Mouse (Mus musculus): ENCODE results near the gene Hist1h2bg. TPM values are rescaled to one million over a fixed set of nuclear protein-coding genes. Genes with fewer than 3 reads are reported as not detected.
"Not testable (repeated sequence)": the region's sequence is repeated elsewhere in the genome, so short reads cannot be mapped to it uniquely, and the experiment has no call there.

Hist1h2bg gene
- polyA plus RNA-seq, 1 experiment from 2014 or later = 0.79 TPM

GRCm38 (mm10) chr13:23571504-23572217 lies 465 bp downstream of the Hist1h2bg start:
- not testable (repeated sequence) for ATAC-seq; H3K36me3 ChIP-seq (ENCODE audit: control insufficient read depth, insufficient read depth, low read length); H3K9me3 ChIP-seq (ENCODE audit: control insufficient read depth, low read length); H3K27me3 ChIP-seq (replicated peaks; ENCODE audit: control insufficient read depth, insufficient read depth, low read length)
- H3K9ac ChIP-seq (ENCODE audit: low read depth, low read length) = peak overlapping the region; percentile 54; the same call in 1 of the 2 replicates
- H3K4me1 ChIP-seq (ENCODE audit: control insufficient read depth, insufficient read depth, low read depth, low read length) = peaks cover 25% of the 10 kb centered on the region
- peak overlapping the region; percentile 44 for H3K4me3 ChIP-seq (ENCODE audit: low read length)
- H3K27ac ChIP-seq (ENCODE audit: low read depth, low read length) = peak overlapping the region; percentile 90
- WGBS = 0% methylated on average over 9 of the region's 34 CpGs
- H3K4me2 ChIP-seq (ENCODE audit: low read length) = peak overlapping the region; percentile 53

- H3K4me3 ChIP-seq (ENCODE audit: low read length) = peak overlapping the region; percentile 44
- no peaks in the 10 kb centered on the region for H3K9me3 ChIP-seq (ENCODE audit: control insufficient read depth, low read length)
- 40% methylated on average over 2 of the region's 2 CpGs for WGBS
- no peak overlapping the region for H3K27ac ChIP-seq (ENCODE audit: low read depth, low read length)
- peaks cover 26% of the 10 kb centered on the region for H3K4me1 ChIP-seq (ENCODE audit: control insufficient read depth, insufficient read depth, low read depth, low read length)
- no peak for ATAC-seq
- H3K36me3 ChIP-seq (ENCODE audit: control insufficient read depth, insufficient read depth, low read length) = no peaks in the 10 kb centered on the region
- no peak overlapping the region for H3K9ac ChIP-seq (ENCODE audit: low read depth, low read length)
- no peaks in the 10 kb centered on the region for H3K27me3 ChIP-seq (replicated peaks; ENCODE audit: control insufficient read depth, insufficient read depth, low read length)
- H3K4me2 ChIP-seq (ENCODE audit: low read length) = peak overlapping the region; percentile 53
These were observed 1.2 kb downstream of the Hist1h2bg start for GRCm38 (mm10) chr13:23572218-23573033.

- H3K27me3 ChIP-seq (replicated peaks; ENCODE audit: control insufficient read depth, insufficient read depth, low read length); H3K9me3 ChIP-seq (ENCODE audit: control insufficient read depth, low read length); ATAC-seq; H3K36me3 ChIP-seq (ENCODE audit: control insufficient read depth, insufficient read depth, low read length); H3K9ac ChIP-seq (ENCODE audit: low read depth, low read length): not testable (repeated sequence)
- peaks cover 26% of the 10 kb centered on the region for H3K4me1 ChIP-seq (ENCODE audit: control insufficient read depth, insufficient read depth, low read depth, low read length)
- peak overlapping the region; percentile 37 for H3K4me3 ChIP-seq (ENCODE audit: low read length)
- peak overlapping the region; percentile 53 for H3K4me2 ChIP-seq (ENCODE audit: low read length)
- H3K27ac ChIP-seq (ENCODE audit: low read depth, low read length) = peak overlapping the region; percentile 75
- WGBS = 15% methylated on average over 14 of the region's 20 CpGs
These were observed 2.1 kb downstream of the Hist1h2bg start for GRCm38 (mm10) chr13:23573034-23573897.

GRCm38 (mm10) chr13:23573898-23574524 lies 2.8 kb downstream of the Hist1h2bg start, which contains the start of the genes Hist1h2bf and Hist1h2ad:
Hist1h2bf (minus strand) TSS chr13:23574196.
Hist1h2ad (plus strand) TSS chr13:23574381.
- H3K9me3 ChIP-seq (ENCODE audit: control insufficient read depth, low read length); H3K27me3 ChIP-seq (replicated peaks; ENCODE audit: control insufficient read depth, insufficient read depth, low read length); H3K36me3 ChIP-seq (ENCODE audit: control insufficient read depth, insufficient read depth, low read length); H3K9ac ChIP-seq (ENCODE audit: low read depth, low read length): not testable (repeated sequence)
- under 1% methylated on average over 19 of the region's 42 CpGs for WGBS
- ATAC-seq = peak; percentile 92
- H3K27ac ChIP-seq (ENCODE audit: low read depth, low read length) = peak within 1 kb of the TSS; percentile 75
- peak within 1 kb of the TSS; percentile 37 for H3K4me3 ChIP-seq (ENCODE audit: low read length)
- H3K4me1 ChIP-seq (ENCODE audit: control insufficient read depth, insufficient read depth, low read depth, low read length) = peaks cover 26% of the 10 kb centered on the region
- peak within 1 kb of the TSS; percentile 71 for H3K4me2 ChIP-seq (ENCODE audit: low read length)

GRCm38 (mm10) chr13:23574546-23575170 lies 3.5 kb downstream of the Hist1h2bg start:
- peaks cover 26% of the 10 kb centered on the region for H3K4me1 ChIP-seq (ENCODE audit: control insufficient read depth, insufficient read depth, low read depth, low read length)
- not testable (repeated sequence) for H3K36me3 ChIP-seq (ENCODE audit: control insufficient read depth, insufficient read depth, low read length); H3K9me3 ChIP-seq (ENCODE audit: control insufficient read depth, low read length); ATAC-seq; H3K27me3 ChIP-seq (replicated peaks; ENCODE audit: control insufficient read depth, insufficient read depth, low read length); H3K9ac ChIP-seq (ENCODE audit: low read depth, low read length)
- peak overlapping the region; percentile 71 for H3K4me2 ChIP-seq (ENCODE audit: low read length)
- 0% methylated on average over 5 of the region's 39 CpGs for WGBS
- H3K27ac ChIP-seq (ENCODE audit: low read depth, low read length) = peak overlapping the region; percentile 74
- peak overlapping the region; percentile 34 for H3K4me3 ChIP-seq (ENCODE audit: low read length)

GRCm38 (mm10) chr13:23575271-23575851 lies 4.2 kb downstream of the Hist1h2bg start, which contains the start of gene Hist1h3d:
Hist1h3d (plus strand) TSS chr13:23575763.
- Histone ChIP-seq H3K27me3 (replicated peaks; ENCODE audit: control insufficient read depth, insufficient read depth, low read length) (no peaks in the 10 kb centered on the region), H3K9ac (ENCODE audit: low read depth, low read length) (peak within 1 kb of the TSS; percentile 59), H3K4me3 (ENCODE audit: low read length) (peak within 1 kb of the TSS; percentile 42), H3K4me2 (ENCODE audit: low read length) (peak within 1 kb of the TSS; percentile 71), H3K9me3 (ENCODE audit: control insufficient read depth, low read length) (no peaks in the 10 kb centered on the region), H3K36me3 (ENCODE audit: control insufficient read depth, insufficient read depth, low read length) (no peaks in the 10 kb centered on the region), H3K4me1 (ENCODE audit: control insufficient read depth, insufficient read depth, low read depth, low read length) (peaks cover 21% of the 10 kb centered on the region), H3K27ac (ENCODE audit: low read depth, low read length) (peak within 1 kb of the TSS; percentile 72)
- under 1% methylated on average over 18 of the region's 18 CpGs for WGBS
- peak; percentile 68 for ATAC-seq

GRCm38 (mm10) chr13:23575864-23576313 lies 4.7 kb downstream of the Hist1h2bg start:
- H3K36me3 ChIP-seq (ENCODE audit: control insufficient read depth, insufficient read depth, low read length); H3K27me3 ChIP-seq (replicated peaks; ENCODE audit: control insufficient read depth, insufficient read depth, low read length); H3K9me3 ChIP-seq (ENCODE audit: control insufficient read depth, low read length); ATAC-seq: not testable (repeated sequence)
- H3K4me2 ChIP-seq (ENCODE audit: low read length) = peak overlapping the region; percentile 71
- H3K9ac ChIP-seq (ENCODE audit: low read depth, low read length) = peak overlapping the region; percentile 59
- H3K4me3 ChIP-seq (ENCODE audit: low read length) = peak overlapping the region; percentile 42
- peak overlapping the region; percentile 71 for H3K27ac ChIP-seq (ENCODE audit: low read depth, low read length)
- peaks cover 21% of the 10 kb centered on the region for H3K4me1 ChIP-seq (ENCODE audit: control insufficient read depth, insufficient read depth, low read depth, low read length)
- WGBS = 1% methylated on average over 8 of the region's 40 CpGs

All from hindbrain, embryonic 16.5 days (tissue).